Mouse (Mus musculus) liver, adult 2 months (tissue): ENCODE data around the gene Slc43a3.

Experiments used
- CTCF ChIP-seq: fragments of 200-500 bp; IDR thresholded peaks from 2 replicates; pipeline ENCODE4 v1.5.1; 2011; ENCODE audit warnings: low read depth, low read length, control low read depth
- POLR2A ChIP-seq: fragments of 200-500 bp; IDR thresholded peaks from 2 replicates; pipeline ENCODE4 v1.6.1; 2011; ENCODE audit warnings: low read length, control low read depth; ENCODE audit not compliant: insufficient read depth; ENCODE audit errors: extremely low read depth

GRCm38 (mm10) chr2:84918188-84918587 is 18.2 kb upstream of the Slc43a3 start:
- no peak for TF ChIP-seq POLR2A
- no peak for TF ChIP-seq CTCF
